Mouse (Mus musculus) layer of hippocampus, postnatal 25 days (tissue): ENCODE data around the gene Zfp382. TPM values are rescaled to one million over a fixed set of nuclear protein-coding genes. Genes with fewer than 3 reads are reported as not detected.
"Not testable (repeated sequence)": the region's sequence is repeated elsewhere in the genome, so short reads cannot be mapped to it uniquely, and the experiment has no call there.

Experiments
- DNase-seq, 2 experiments: peaks; one replicate each; pipeline ENCODE4 v3.0.0; 2022; ENCODE audit warnings: mixed read lengths in 2 of 2, low spot score in 1 of 2; ENCODE audit errors: extremely low spot score in 1 of 2
- microRNA-seq, 2 experiments: library from miRNA; unstranded; fragments of <30 nt; microRNA quantifications; one replicate each; pipeline ENCODE4 v1.2.0; 2021
- total RNA-seq, 2 experiments: library from RNA; stranded (reverse); gene quantifications; 2 replicates each; pipeline ENCODE4 v1.2.3; 2021

Zfp382 gene
- total RNA-seq, 2 experiments from 2014 or later: 30.4 to 31.5 TPM

DNA sequence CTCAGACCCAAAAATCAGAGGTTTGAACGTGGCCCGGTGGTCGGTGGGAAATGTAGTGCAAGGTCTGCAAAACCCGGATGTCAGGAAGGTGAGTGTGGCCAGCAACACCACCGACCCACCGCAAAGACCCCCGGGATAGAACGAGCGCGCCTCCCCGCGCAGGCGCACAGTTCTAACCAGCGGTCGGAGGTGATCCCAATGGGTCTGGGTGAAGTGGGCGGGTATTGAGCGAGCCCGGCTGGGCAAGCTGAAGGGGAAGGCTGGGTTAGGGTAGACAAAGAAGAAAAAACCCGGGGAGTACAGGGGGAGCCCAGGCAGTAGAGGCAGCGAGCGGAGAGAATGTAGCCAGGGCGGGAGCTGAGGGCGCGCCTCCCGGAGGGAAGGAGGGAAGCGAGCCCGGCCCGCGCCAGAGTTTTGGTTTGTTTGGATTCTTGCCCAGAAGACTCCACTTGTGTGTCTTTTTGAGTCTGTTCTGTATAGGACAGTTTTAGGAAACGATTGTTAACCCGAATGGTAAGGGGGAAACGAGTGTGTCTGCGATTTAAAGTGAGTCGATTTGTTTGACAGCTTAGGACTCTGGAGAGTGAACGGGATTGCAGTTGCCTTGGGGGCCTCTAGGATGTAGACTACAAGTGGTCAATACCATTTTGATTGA is 21.9 kb downstream of the Zfp382 start:
- DNase-seq: peak; percentile 58 to 61

DNA sequence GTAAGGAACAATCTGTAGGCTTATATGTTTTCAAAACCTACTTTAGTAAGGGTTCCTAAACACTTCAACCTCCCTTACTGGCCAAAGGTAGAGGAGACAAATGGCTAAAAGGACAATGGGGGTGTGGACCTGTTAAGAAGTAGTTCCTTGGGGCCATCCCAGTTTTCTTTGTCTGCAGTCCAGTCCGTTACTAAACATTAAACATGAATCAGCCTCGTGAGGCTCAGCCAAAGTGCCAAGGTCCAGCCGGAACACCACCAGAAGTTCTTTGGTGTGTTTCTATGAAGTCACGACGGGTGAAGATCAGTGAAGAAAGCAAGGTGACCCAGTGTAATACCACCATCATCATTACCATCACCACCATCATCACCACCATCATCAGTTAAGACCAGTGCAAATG is 25.3 kb downstream of the Zfp382 start:
- DNase-seq: no peak

DNA sequence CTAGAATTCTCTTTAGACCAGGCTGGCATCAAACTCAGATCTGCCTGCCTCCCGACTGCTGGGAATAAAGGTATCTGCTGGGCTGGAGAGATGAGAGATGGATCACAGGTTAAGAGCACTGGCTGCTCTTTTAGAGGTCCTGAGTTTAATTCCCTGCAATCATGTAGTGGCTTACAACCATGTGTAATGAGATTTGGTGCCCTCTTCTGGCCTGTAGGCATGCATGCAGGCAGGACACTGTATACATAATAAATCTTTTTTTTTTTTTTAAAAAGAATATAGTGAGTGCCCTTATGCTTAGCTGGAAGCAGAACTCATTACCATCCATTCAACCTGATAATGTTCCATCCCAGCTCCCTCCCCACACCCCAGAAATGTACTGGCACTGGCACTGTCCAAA is 32.3 kb downstream of the Zfp382 start:
- no peak for DNase-seq

DNA sequence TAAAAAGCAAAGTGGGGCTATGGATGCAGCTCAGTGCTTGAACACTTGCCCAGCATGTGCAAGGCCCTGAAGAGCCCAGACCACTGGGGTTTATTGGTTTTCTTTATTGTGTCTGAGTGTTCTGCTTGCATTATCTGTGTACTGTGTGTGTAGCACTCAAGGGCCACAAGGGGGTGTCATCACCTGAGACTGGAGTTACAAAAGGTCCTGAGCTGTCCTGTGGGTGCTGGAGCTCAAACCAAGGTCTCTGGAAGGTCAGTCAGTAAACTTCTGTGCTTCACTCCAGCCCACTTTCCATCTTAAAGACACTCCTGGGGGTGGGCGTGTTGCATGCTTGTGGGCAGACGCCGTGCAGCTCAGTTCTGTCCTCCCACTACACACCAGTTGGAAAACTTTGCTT is 33.8 kb downstream of the Zfp382 start:
- DNase-seq: no peak

DNA sequence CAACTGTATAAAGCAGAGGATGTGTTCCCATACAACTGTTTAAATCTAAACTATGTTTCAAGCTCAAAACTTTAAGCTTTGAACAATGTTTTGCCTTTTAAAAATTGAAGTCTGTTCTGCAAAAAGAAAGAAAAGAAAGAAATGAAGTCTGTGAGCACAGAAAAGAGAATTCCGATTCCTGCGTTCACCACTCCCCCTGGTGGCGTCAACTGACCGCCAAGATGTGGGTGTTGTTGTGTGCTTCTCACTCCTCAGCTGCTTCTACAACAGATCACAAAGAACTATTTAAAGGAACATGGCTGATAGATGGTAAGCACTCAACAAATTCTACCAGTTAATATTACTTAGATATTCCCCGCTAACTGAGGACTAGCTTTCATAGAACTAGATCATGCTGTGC is 41.4 kb downstream of the Zfp382 start:
- no peak for DNase-seq

DNA sequence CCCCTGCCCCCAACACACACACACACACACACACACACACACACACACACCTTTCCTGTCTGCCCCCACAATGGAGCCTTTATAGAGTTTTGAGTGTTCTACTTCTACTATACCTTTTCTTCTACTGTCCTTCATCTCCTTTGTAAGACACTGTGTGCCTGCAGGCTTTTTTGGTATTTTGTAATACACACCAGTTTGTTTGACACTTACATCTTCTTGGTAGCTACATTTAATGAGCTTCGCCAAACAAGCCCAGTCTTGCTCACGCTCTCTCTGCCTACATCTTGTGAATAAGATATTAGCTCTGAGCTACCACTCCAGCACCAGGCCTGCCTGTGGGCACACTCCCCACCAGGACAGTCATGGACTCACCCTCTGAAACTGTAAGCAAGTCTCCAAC is 43.0 kb downstream of the Zfp382 start:
- DNase-seq: no peak

DNA sequence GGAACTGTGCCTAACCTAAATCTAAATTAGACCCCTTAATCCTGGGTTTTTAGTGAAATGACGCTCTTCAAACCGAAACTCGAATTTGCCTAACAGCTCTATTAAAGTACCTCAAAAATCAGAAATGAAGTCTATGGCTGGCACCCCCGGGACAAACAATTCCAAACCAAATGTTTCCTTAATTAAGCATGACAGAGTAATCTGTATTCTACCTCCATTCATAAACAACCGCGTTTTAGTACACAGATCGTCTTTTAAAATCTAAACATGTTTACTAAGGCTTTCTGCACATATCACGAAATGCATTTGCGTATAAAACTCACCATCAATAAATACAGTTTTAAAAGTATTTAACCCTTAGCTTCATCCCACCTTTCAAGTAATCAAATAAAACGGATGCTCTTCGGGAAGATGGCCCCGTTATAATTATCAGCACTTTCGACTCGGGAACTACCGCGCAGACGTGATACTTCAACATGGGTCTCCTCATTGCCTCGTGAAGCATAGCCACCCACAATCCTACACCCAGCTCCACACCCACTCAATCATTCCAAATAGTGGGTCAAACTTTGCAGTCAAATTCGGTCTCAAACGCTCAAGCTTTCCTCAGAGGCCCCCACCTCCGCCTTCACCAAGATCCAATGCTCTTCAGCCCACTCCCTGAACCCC is 47.3 kb downstream of the Zfp382 start:
- DNase-seq: no peak

DNA sequence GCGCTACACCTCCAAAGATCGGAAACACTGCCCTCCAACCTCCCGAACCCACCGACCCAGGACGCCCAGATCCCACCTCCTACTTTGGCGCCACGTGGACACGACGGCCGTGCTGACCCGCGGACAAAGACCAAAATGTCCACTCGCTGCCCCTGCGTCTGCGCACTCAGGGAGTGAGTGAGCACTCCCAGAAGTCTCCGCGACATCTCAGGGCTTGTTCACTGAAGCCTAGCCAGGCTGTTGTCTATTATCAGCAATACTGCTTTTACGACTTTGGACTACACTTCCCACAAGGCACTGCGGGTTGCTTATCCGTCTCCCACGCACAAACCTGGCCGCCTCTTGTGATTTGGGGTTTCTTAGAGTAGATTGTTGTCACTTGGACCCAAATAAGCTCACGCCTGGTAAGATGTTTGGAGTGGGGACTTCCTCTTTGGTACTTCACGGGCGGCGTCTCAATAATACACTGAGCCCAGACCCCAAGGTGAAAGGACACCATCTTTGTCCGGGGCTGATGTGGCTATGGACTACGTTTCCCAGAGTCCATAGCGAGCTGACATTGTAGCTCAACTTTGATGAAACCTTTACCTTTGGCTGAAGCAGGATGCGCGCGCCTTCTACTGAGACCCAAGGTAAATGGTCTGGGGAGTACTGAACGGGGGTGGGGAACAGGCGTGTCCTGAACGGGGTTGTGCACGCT is 48.0 kb downstream of the Zfp382 start, which contains the start of gene Zfp146:
Gene Zfp146, minus strand, starts transcription at position 168 of the 700 bp plus-strand sequence.
- DNase-seq: peak; percentile 78 to 79

DNA sequence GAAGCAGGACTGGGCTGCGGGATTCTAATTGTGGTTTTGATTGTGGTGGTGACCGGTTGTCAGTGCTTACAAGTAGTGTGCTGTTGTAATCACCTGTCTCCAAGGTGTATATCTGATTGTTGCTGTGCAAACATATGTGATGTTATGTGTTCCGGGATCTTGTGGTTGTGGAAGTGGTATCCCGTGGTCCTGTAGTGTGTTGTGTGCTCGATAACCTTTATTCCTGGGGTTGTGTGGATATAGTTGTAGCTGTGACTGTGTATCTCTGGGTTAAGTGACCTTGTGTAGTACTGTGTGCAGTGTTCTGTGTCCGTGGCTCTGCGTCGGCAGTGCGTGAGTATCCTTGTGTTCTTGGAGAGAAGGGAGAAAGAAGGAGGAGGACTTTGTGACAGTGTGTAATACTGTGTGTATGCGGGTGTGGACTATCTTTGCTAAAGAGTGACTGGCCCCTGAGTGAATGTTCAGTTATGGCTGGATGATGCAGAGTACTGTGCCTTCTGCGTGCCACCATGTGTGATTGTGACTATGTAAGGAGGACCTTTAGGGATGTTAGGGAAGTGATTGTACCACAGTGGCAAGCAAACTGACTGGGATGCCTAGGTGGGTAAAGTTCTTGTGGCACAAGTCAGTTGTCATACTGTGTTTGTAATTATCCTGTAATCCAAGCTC is 48.7 kb downstream of the Zfp382 start:
- DNase-seq: no peak

DNA sequence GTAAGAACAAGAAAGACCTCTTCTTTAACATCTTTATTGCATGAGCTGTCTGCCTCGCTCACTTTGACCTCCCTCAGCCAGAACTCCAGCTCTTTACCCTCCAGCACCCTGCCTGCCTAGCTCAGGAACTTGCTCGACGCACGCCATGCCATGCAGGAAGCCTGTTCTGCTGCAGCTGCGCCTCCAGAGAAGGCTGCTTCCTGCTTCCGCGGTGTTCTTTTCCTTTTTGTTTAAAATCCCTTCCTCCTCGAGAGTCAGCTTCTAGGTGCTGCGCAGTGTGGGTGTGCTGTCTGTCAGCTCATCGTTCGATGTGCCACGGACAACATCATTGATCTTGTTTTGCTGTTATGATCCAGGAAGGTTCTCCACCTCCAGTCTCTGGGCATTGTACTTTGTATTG is 54.7 kb downstream of the Zfp382 start:
- DNase-seq: no peak

DNA sequence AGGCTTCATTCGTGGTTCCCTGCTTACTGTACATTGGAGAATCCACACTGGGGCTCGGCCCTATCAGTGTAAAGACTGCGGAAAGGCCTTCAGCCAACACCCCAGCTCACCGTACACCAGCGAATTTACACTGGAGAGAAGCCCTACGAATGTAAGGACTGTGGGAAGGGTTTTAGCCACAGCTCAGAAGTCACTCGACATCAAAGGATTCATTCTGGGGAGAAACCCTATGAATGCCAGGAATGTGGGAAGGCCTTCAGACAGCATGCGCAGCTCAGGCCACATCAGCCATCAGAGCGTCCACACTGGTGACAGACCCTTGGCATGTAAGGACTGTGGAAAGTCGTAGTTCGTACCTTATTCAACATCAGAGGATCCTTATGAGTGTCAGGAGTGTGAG is 56.5 kb downstream of the Zfp382 start:
- DNase-seq: no peak

DNA sequence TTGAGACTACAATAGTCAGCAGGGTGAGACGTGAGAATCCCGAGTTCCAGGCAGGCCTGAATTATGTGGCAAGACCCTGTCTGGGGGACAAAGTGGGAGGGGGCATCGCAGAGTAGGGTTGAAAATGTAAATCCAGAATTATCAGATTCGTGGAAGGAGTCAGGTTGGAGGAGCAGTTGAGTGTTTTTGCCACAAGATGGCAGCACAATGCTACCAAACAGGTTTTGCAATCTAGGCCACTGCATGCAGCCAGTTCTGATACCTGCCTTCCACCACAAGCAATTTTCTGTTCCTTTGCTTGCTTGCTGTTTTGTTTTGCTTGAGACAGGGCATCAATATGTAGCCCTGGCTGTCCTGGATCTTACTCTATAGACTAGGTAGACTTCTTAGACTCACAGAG is 59.6 kb downstream of the Zfp382 start:
- peak; percentile 45 to 77 for DNase-seq

DNA sequence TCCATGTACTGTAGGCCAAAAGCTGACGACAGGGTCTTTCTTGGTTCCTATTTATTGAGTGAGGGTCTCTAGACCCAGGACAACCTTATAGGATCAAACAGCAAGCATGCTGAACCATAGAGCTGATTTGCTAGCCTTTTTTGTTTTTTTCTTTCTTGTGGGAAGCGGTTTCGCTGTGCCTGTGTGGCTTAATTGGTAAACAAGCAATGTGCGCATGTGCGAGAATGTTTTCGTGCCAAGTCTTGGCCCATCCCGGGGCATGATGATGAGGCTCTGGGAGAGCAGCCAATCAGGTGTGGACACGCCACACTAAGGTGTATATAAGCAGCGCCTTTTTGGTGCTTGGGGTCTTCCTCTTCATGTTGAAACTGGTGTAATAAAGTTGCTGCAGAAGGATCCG is 60.2 kb downstream of the Zfp382 start:
- DNase-seq: not testable (repeated sequence)

DNA sequence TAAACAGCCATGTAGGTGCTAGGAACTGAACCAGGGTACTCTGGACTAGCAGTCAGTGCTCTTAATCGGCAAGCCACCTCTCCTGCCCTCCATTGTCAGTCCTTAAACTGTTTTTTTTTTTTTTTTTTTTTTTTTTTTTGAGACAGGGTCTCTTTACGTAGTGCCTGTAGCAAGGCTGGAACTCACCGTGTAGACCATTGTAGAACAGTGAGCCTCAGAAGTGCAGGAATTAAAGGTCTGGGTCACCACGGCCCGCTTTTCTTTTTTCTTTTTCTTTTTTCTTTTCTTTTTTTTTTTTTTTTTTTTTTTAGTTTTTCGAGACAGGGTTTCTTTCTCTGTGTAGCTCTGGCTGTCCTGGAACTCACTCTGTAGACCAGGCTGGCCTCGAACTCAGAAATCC is 61.4 kb downstream of the Zfp382 start:
- not testable (repeated sequence) for DNase-seq

DNA sequence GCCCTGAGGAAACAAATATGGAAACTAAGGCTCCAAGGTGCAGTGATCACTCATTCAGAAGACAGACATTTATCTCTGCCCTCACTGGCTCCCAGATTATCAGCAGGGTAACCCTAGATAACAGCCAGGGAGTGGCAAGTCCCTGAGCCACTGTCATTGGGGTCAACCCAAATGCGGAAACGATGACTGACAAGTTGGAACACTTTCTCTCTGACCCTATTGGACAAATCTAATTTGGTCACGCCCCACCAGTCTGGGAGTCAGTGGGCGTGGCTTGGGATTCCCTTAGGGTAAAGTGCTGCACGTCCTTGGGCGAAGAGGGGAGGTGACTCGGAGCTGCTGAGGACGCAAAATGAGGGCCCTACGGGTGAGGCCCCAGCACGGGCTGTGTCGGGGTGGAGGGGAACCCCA is 62.1 kb downstream of the Zfp382 start, which contains the start of gene Cox7a1:
Gene Cox7a1, plus strand, starts transcription at position 266 of the 411 bp plus-strand sequence.
- peak; percentile 27 to 32 for DNase-seq

Small RNAs within 50 kb of the gene (microRNA-seq; reads per million reads assigned to microRNA genes)
- 0 reads per million in 2 experiments for gene Gm23368

Other genes starting within 250 kb of the Zfp382 start
- gene Zfp27, start 215.4 kb upstream of the Zfp382 start, total RNA-seq: 10 to 100 TPM; 19.5 to 20.1 TPM
- gene Zfp383, start 213.7 kb upstream of the Zfp382 start, total RNA-seq: 1 to 10 TPM; 8.4 to 8.7 TPM
- 10 to 100 TPM; 15.1 to 16.7 TPM for gene Zfp74, start 167.9 kb upstream of the Zfp382 start, total RNA-seq
- 1 to 10 TPM; 2.5 to 3.5 TPM for gene Zfp568, start 138.0 kb upstream of the Zfp382 start, total RNA-seq
- 10 to 100 TPM in 1 of 2 experiments, 1 to 10 TPM in 1; 9.2 to 10.3 TPM for gene Zfp14, start 70.6 kb upstream of the Zfp382 start, total RNA-seq
- gene Zfp82, start 49.0 kb upstream of the Zfp382 start, total RNA-seq: 1 to 10 TPM; 1.9 to 5.0 TPM
- gene Gm26920, start 31.5 kb upstream of the Zfp382 start, total RNA-seq: 1 to 10 TPM in 1 of 2 experiments, not detected in 1; 2.0 TPM
- 1 to 10 TPM; 5.3 to 7.1 TPM for gene Zfp566, start 31.4 kb upstream of the Zfp382 start, total RNA-seq
- gene Zfp260, start 27.2 kb upstream of the Zfp382 start, total RNA-seq: 10 to 100 TPM; 64.8 to 89.9 TPM
- 10 to 100 TPM; 49.2 to 50.2 TPM for gene Zfp146, start 47.8 kb downstream of the Zfp382 start, total RNA-seq
- gene Cox7a1, start 62.2 kb downstream of the Zfp382 start, total RNA-seq: 1 to 10 TPM; 2.8 to 5.0 TPM
- gene Capns1, start 76.9 kb downstream of the Zfp382 start, total RNA-seq: 100 to 1,000 TPM; 206 to 218 TPM
- 10 to 100 TPM; 60.0 to 64.5 TPM for gene Polr2i, start 110.0 kb downstream of the Zfp382 start, total RNA-seq
- gene Tbcb, start 110.3 kb downstream of the Zfp382 start, total RNA-seq: 100 to 1,000 TPM; 115 to 136 TPM
- not detected for gene Ovol3, start 113.8 kb downstream of the Zfp382 start, total RNA-seq
- gene Thap8, start 158.2 kb downstream of the Zfp382 start, total RNA-seq: under 1 TPM; 0.22 to 0.73 TPM
- 1 to 10 TPM; 1.4 to 1.7 TPM for gene Wdr62, start 158.5 kb downstream of the Zfp382 start, total RNA-seq
- gene Clip3, start 169.8 kb downstream of the Zfp382 start, total RNA-seq: 100 to 1,000 TPM; 437 to 515 TPM
- gene Alkbh6, start 186.8 kb downstream of the Zfp382 start, total RNA-seq: 10 to 100 TPM; 47.1 to 55.1 TPM
- gene Syne4, start 192.9 kb downstream of the Zfp382 start, total RNA-seq: 10 to 100 TPM in 1 of 2 experiments, 1 to 10 TPM in 1; 6.4 to 13.1 TPM
- under 1 TPM; 0.15 to 0.75 TPM for gene E130208F15Rik, start 199.8 kb downstream of the Zfp382 start, total RNA-seq
- 1 to 10 TPM; 7.8 to 7.9 TPM for gene Sdhaf1, start 202.0 kb downstream of the Zfp382 start, total RNA-seq
- 10 to 100 TPM; 33.6 to 34.7 TPM for gene Lrfn3, start 240.8 kb downstream of the Zfp382 start, total RNA-seq